Mouse (Mus musculus) cortical plate, adult 2 months (tissue): ENCODE data around the gene Ntn3.

Source experiments
- CTCF ChIP-seq: fragments of 200-500 bp; IDR thresholded peaks from 2 replicates; pipeline ENCODE4 v1.5.1; 2011; ENCODE audit warnings: mild to moderate bottlenecking, control low read depth, low read length; ENCODE audit not compliant: insufficient read depth; ENCODE audit errors: extremely low read depth
- POLR2A ChIP-seq: fragments of 200-500 bp; IDR thresholded peaks from 2 replicates; pipeline ENCODE4 v1.6.1; 2011; ENCODE audit warnings: mild to moderate bottlenecking, low read length, control low read depth; ENCODE audit not compliant: insufficient read depth; ENCODE audit errors: extremely low read depth

- no peak for TF ChIP-seq CTCF
- no peak for TF ChIP-seq POLR2A
Observed at GRCm38 (mm10) chr17:24250988-24251319, 41.6 kb upstream of the Ntn3 start.
